Mouse (Mus musculus) spleen, postnatal 14 days (tissue): ENCODE measurements at regions not wholly inside any gene's neighbourhood (a gene's known extent, or its start where the extent isn't known, plus 50 kb on each side); places are given as distances from the start of the nearest gene placed in this dataset.
"Not testable (repeated sequence)": the region's sequence is repeated elsewhere in the genome, so short reads cannot be mapped to it uniquely, and the experiment has no call there.

Experiments
- DNase-seq, 2 experiments: peaks; one replicate each; pipeline ENCODE4 v3.0.0; 2021 to 2022; ENCODE audit warnings: low spot score in 2 of 2

DNA sequence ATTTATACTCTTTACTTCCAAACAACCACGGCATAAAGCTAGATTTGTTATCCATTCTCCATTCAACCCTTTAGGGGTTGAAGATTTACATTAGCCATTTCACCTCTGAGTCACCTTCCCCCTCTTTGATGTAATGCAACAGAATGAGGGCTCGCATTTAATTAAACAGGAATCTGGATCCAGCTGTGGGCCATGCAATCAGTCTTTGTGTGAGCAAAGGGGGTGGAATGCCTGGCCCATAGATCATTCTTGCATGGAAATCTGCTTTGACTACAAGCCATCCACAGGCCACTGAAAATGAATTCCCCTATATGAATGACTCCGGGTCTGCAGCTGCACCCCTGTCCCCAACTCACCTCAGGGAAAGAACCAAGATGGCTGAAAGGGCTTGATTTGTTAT lies 574.4 kb downstream of the Cypt12 start:
- DNase-seq, result no peak

DNA sequence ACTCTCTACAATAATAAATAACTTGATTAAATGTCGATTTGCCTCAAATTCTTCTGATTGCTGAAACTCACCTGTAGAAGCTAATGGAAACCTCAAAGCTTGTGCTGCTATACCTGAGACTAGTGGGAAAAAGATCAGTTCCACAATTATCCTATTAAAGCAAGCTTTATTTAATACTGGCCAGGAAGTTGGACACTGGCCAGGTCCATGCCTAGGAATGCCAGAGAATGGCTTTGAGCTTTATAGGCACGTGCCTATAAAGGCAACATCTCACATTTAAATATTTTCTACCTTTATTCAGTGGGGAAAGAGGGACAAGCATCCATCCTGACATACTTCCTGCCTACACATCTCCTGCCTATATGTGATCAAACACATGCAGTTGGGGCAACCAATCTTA lies 575.8 kb downstream of the Cypt12 start:
- no peak for DNase-seq

DNA sequence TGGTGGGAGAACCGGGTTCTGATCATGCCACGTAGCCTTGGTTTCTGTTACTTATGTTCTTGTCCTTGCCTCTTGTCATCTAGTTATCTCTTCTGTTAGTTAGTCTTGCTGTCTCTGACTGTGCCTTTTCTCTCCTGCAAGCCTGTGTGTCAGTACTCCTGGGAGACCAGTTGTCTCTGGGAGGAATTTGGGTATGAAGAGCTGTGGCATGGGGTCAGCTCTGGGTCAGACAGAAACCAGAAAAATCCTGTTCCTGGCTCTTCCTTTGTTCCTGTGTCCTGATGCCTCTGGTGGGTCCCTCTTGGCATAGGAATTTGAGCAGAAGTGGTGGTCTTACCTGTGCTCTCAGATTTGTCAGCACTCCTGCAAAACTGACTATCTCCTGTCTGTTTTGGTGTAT lies 609.0 kb downstream of the Cypt12 start:
- no peak for DNase-seq

DNA sequence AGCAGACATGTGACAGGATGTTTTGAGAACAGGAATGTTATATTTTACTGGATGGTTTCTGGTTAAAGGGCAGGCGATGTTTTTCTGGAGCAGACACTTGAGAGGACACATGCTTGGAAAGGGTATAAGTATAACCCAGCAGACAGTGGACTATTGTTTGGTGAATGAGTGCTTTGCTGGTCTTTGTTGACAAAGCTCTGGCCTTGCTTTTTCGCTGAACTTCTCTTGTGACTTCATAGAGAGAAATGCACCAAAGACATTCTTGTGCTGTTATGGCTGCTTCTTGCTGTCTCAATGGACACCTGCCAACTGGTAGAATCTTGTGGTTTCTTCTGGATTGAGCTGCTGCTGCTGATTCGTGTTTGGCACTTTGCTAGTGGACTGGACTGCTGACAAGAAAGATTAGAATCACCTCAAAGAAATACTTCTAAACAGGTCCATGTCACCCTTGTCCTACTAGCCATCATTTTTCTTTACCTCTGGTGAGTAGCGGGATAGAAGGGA lies 612.1 kb downstream of the Cypt12 start:
- DNase-seq, result no peak

DNA sequence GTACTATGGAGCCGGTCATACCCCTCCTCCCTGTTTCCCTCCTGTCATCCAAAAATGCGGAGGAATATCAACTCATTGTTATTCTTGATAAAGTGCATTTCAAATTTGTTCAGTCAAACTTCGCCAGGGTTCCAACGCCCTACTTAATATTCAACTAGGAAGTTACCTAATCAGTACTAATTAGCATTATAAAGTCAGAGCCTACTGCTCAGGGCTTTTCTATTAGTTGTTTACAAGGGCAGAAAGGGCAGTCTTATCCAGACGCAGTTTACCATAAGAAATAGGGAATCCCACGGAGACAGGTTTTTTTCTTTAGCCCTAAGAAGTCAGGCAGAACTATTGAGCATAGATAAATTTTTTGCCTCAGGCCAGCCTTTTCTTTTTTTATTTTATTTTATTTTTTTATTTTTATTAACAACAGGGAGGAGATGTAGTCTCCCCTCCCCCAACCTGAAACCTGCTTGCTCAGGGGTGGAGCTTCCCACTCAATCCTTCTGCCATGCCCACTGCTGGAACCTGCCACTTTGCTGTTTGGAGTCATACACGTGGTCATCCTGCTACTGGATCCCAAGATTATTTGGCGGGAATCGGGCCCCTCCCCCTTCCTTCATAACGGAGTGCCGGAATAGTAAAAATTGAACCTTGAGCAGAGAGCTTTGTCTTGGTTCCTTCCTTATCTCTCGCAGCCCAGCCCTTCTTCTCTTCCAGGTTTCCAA lies 632.9 kb downstream of the Cypt12 start:
- DNase-seq, result not testable (repeated sequence)

DNA sequence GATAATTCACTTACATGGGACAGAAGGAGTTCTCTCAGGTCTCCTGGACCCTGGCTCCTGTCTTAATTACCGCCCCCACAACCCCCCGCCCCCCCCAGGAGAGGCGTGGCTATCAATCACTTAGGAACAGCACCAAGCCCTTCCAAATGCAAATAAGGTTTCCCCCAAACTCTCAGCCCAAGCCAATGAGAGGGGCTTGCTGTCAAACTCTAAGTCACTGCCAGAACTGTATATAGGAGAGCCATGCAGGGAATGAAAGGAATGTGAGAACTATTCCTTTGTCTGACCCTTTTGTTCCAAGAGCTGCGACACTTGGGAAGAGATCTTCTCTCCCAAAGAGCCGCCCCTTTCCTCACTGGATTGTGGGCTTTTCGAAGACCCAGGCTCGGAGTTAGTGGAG lies 672.4 kb downstream of the Cypt12 start:
- DNase-seq, result no peak

DNA sequence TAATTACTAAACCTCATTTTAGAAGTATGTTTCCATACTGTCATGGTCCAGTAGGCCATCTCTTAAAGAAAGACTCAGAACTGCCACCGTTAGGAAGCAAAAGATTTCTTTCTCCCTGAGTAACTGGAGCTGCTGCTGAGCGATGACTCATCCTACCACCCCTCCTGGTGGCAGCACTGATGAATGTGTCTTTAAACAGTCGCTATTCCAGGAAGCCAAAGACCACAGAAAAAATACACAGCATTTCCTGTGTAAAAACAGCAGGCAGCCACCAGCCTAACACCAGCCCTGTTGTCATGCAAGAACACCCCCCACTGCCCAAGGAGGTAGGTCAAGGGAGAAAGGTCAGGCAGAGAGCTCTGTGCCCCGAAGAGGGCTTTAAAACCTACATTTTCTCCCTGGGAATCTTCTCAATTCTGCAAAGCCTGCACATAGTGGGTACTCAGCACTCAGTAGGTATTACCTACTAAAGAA lies 675.7 kb downstream of the Cypt12 start:
- no peak for DNase-seq

DNA sequence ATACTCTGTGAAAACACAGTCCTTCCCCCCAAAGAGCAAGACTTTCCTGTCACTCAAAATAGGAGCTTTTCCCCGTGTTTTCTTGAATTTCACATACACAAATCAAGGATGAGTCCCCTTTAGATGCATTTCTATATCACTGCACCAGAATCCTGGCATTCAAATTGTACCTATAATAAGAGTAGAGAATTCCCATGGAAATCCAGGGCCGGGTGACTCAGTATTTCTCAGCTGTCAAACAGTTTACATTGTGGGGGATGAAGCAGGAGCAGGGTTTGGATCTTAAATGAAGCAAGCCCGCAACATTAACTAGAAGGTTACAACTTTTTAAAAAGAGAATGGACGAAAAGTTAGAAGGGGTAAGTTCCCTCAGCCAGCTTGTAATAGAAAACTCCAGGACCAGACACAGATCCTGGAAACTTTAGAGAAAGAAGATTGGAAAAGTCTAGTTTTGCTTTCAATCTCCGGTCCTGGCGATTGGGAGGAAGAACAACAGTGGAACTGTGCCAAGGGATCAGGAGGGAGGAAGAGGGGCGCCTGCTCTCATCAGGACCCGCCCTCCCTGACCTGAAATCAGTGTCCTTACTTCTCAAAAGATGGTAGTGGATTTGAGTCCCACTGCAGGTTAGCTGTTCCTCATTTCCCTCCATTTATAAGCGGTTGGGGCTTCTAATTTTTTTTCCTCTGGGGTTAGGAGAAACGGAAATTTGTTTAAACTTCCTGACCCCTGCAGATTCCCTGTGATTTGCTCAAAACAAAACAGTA lies 676.4 kb downstream of the Cypt12 start:
- DNase-seq, result no peak

DNA sequence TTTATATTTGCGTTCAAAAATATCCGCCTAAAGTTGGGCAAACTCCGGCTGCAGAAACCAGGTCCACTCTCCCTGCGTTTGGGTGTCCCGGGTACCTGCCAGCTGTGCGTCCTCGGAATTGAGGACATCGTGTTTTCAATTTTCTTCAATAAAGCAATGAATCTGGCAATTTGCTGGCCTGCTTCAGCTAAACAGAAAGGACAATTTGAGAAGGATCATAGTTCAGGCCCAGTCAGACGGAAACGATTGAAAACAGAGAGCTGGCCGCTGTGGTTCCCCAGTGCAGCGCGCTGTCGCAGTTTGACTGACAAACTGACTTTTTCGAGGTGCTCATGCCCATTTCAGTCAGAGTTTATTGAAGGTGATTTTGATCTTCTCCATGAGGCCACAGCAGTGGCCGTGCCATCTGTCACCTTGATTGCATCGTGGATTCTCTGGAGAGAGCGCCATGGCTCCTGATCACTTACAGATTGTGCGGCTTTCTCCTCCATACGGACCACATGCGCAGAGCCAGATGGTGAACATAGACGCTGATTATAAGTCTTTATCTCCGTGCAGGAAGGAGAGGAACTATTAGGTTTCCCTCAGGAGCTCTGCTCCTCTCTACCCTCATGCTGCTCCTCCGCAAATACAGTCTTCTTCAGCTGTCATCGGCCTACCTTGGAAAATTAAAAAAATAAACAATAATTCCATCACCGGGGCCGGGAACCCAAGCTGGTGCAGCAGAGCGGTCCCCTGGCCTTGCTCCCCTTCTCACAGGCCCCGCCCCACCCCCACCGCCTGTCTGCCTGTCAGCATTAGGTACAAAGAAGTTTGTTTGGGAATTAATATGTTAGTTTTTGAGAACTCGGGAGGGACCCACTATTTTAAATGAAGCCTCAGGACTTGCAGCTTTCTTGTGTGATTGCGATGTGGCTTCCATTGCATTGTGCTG lies 677.5 kb downstream of the Cypt12 start:
- no peak for DNase-seq

DNA sequence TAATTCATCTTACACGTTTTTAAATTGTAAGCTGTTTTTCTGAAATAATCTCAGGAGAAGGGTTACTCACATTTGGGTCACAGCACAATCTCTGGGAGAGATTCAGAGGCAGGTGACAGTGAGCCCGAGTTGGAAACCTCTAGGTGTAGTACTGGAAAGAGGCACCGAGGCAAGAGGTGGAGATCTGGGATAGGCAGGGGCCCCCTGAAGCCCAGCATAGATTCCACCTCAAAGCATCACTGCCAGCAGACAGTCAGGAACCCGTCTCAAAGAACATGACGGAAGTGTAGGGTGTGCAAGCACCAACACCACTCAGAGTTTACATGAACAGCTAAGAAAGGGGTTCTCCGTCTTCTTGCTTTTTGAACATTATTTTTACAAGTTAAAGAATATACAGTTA lies 678.2 kb downstream of the Cypt12 start:
- no peak for DNase-seq

DNA sequence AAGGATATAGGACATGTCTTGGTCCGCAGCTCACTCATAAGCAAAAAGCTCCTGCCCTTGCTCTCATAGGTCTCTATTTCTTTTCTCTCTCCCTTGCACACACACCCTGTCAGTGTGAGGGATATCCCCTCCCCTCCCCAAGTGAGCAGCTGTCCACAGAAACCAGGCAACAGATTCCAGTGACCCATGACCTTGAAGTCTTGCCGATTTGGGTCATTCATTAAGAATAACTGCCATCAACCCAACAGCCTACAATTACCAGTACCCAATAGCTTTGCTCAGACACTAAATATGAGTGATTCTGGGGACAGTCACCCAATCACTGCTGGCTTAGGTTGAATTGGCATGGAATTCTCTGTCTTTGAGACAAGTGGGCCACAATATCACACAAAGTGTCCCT lies 678.6 kb downstream of the Cypt12 start:
- DNase-seq, result no peak

DNA sequence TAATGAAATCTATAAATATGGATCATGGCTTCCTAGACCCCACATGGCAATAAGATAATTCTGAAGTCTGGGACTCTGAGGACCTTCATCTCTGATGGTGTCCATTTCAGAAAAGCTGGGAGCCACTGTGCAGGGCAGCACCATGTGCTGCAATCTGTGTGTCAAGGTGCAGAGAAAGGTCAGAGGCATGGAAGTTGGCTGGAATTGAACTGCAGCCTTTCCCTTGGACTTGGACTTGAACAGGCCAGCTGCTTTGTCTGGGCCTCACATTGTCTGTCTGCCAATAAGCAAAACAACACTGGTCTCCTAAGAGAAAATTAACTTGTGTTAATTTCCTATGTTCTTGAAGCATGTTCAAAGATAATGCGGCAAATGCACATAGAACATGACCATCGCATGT lies 681.0 kb downstream of the Cypt12 start:
- no peak for DNase-seq

DNA sequence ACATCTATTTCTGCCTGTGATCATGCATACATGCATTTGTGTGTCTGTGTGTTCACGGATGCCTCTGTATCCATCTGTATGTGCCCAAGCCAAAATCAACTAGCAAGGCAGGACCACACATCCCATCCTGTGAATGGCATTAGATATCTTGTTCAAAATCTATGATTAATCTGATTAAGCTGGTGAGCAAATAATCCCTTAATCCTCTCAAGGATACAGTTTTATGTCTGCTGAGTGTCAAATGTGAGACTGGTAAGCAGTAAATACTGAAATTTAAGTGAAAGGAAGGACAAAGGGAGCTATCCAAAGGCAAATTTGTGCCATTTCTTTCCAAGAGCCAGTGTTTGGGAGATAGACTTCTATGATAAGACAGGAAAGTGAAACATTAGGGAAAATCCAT lies 683.4 kb downstream of the Cypt12 start:
- no peak for DNase-seq

DNA sequence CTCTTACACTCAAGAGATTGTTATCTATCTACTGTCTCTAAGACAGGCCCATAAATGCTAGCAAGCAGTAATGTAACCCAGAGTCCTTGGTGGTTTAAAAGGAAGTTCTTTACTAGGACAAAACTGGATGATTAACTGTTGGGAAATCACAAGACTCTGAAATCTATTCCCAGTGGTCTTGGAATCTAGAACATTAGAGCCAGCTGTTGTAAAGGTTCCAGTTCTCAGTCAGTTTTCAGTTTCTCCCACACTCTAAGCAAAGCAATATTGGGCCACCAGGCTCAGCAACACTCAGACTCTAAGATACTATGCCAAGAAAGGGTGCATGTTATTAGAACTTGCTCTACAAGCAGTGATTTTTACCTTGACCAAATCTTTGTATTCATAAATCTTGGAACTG lies 686.6 kb downstream of the Cypt12 start:
- DNase-seq, result no peak

DNA sequence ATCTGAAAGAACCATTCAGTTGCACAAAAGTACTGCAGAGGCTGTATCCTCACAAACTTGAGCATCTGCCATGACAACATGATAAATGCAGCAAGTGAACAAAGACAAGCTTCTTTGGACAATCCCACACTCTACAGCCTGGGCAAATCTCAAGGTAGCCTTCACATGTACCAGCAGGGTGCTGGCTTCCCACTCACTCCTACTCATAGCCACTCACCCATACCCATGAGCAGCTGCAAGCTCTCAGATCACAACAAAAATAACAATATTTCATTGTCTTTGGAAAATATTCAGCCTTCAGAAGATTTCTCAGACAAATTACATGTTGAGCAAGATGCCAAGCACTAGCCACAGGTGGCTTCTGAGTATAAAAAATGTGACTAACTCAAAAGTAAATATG lies 689.3 kb downstream of the Cypt12 start:
- DNase-seq, result no peak

DNA sequence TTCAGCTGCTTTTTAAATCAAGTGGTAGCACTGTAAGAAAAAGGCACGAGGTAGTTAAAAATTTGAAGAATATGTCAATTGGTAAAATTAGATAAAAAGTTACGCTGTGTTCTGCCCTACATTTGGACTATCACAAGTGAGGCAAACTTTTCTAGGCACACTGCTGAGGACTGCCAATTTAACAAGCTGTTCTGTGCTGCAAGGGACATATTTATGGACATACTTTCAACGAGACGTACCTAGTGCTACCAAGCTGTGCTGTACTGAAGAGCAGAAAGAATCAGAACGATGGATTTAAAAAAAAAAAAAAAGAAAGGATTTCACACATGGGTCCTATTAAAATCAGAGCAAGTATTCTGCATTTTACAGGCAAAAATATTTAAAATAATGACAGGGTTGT lies 692.1 kb downstream of the Cypt12 start:
- DNase-seq, result no peak

DNA sequence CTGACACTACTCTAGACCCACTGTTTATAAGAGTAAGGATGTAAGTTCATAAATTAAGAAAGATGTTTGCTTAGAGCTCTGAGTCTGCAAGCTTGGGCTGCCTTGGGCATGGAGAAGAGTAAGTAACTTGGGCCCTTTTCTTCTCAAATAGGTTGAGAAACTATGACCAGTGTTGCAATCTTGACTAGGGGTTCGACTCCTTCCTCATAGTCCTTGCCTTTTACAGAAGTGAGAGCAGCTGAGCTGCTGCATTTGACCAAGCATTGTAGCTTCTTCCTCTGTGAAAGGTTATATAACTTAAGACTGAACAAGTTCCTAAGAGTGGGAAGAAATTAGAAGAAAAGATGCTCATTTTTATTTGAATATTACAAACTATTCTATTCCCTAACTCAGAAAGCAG lies 693.5 kb downstream of the Cypt12 start:
- DNase-seq, result no peak

DNA sequence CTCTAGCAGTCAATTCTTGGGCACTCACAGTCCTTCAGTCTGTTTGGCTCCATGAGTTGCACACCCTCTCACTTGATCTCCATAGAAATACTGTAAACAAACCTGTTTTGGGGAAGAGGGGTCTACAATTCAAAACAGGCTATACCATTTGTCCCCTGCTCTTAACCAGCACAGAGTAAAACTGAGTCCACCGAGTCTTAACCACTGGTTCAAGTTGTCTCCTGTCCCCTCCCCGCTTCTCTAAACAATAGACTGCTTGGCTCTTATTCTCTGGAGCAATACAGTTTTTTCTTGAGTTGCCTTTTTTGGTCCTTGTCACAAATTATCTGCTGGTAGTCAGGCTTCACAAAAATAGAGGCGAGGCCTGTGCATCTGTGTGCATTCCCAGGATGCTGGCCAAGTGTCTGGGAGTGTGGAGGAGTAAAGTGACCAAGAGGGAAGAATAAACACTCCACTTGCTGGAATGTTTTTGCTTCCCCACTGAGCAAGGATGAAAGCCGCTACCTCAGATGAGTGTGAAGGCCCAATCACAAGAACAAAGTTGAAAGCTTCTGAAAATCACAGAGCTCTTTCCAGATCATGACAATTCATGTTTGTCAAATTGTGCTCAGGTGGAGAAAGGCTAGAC lies 695.3 kb downstream of the Cypt12 start:
- DNase-seq, result no peak

DNA sequence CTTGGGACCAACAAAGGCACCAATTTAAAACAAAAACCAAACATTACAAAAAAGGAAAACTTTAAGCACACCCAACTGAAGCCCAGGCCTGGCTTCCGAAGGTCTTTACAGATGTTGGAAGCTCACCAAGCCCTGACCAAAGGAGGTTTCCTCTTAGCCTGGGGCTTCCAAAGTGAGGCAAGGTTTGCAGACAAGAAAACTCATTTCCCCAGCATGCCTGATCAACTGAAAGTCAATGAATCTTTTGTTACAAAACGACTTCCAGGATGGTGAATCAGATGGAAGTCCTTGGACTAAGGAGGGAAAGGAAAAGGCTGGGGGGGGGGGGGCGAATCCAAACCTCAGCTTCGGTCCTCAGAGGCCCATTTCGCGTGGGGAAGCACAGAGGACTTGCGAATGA lies 697.3 kb downstream of the Cypt12 start:
- no peak for DNase-seq

DNA sequence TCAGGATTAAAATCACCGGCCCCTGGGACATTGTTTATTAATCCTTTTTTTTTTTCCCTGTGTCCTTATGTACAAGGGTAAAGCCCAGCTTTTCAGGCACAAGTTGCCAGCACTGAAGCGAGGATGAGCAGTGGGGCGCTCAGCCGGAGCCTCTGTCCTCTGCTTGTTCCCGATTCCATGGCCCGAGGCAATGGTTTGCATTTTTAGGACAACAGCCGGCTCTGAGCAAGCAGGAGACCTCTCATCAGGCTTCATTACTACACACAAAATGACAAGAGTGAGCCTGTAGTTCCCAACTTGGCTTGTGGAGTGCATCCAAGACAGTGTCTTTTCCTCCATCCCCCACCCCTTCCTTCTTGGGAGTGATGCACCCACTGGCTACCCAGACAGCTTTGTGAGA lies 697.7 kb downstream of the Cypt12 start:
- no peak for DNase-seq

DNA sequence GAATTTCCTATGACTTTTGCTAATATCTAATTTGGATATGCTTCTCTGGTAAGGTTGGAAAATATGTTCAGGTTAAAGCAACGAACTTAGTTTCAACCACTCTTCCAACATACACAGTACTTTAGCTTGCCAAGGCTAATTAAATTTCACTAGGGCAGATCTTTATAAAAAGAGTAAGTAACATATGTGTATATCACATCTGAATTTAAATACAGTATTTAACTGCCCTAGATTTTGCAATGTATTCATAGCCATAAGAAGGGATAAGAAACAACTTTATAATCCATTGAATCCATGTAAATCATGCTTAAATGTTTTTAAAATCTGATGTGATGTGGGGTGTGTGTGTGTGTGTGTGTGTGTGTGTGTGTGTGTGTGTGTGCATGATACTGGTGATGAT lies 705.3 kb downstream of the Cypt12 start:
- no peak for DNase-seq

DNA sequence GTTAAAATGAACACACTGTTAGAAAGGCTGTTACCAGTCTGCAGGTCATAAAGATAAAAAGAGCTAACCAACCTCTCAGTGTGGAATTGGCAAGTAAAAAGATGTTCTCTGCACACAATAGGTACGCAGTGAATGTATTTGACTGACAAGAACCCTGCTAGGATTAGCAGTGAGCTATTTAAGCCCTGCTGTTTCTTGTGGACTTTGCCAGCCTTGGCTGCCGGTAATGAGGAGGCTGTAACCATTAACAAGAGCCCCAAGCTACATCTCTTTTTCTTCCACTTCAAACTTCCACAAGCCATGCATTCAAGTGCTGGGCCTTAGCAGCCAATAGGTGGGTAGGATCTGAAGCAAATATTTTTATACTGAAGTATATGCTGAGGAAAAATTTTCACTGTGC lies 717.5 kb downstream of the Cypt12 start:
- DNase-seq, result no peak
